In the genomic region with DNA sequence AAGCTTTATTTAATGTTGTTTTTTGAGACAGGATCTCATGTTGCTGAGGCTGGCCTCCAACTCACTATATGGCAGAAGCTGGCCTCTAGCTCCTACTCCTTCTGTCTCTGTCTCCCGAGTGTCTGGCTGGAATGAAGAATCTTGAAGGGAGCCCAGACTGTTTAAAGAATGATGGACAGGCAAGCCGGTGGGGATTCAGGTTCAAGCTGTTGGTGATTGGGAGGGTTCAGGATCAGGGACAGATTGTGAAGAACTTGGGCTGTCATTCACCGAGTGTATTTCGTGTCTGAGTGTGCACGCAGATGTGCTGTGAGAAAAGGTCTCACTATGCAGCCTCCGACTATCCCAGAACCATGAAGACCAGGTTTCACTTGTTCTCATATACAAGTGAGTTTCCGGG, we compare ENCODE assay signal across 18 mouse cellular contexts. TPM values are rescaled to one million over a fixed set of nuclear protein-coding genes. Genes with fewer than 3 reads are reported as not detected.
DNase-seq lines count a peak whose midpoint lies in the region; ATAC-seq and TF ChIP-seq lines count a peak whose summit lies in the region.
"Had no signal": no experiment of that assay in that cellular context is flagged by ENCODE, and none has a peak within 500 bp of the region (broad histone marks: within the 10 kb centered on the region; RNA-seq: fewer than 3 reads in every experiment).

No protein-coding gene starts in this region.

- H3K27me3 ChIP-seq in hindbrain, embryonic 11.5 days (ENCODE audit: control insufficient read depth, insufficient read depth, low read length), result no peaks in the 10 kb centered on the region
- H3K27me3 ChIP-seq in hindbrain, embryonic 14.5 days (ENCODE audit: control insufficient read depth, insufficient read depth, low read length), result no peaks in the 10 kb centered on the region
- no peaks in the 10 kb centered on the region for H3K27me3 ChIP-seq in neural tube, embryonic 12.5 days (replicated peaks)
- H3K27me3 ChIP-seq in embryonic facial prominence, embryonic 15.5 days, result no peaks in the 10 kb centered on the region
- no peaks in the 10 kb centered on the region for H3K27me3 ChIP-seq in forebrain, postnatal 0 days (ENCODE audit: insufficient read depth, low read length)
- H3K27me3 ChIP-seq: embryonic facial prominence, embryonic 12.5 days; neural tube, embryonic 13.5 days had no signal

- no peaks in the 10 kb centered on the region for H3K9me3 ChIP-seq in hindbrain, embryonic 11.5 days (ENCODE audit: control insufficient read depth, low read length)
- H3K9me3 ChIP-seq in hindbrain, embryonic 14.5 days (ENCODE audit: control insufficient read depth, low read length), result no peaks in the 10 kb centered on the region
- no peaks in the 10 kb centered on the region for H3K9me3 ChIP-seq in neural tube, embryonic 12.5 days
- H3K9me3 ChIP-seq in embryonic facial prominence, embryonic 15.5 days (replicated peaks), result no peaks in the 10 kb centered on the region
- H3K9me3 ChIP-seq in forebrain, postnatal 0 days (ENCODE audit: low read length), result no peaks in the 10 kb centered on the region
- H3K9me3 ChIP-seq: embryonic facial prominence, embryonic 12.5 days; neural tube, embryonic 13.5 days had no signal

- no peak overlapping the region for H3K27ac ChIP-seq in hindbrain, embryonic 11.5 days (ENCODE audit: low read depth, low read length)
- no peak overlapping the region for H3K27ac ChIP-seq in hindbrain, embryonic 14.5 days
- no peak overlapping the region for H3K27ac ChIP-seq in neural tube, embryonic 12.5 days
- peak overlapping the region; percentile 85 for H3K27ac ChIP-seq in embryonic facial prominence, embryonic 15.5 days (replicated peaks)
- H3K27ac ChIP-seq in forebrain, postnatal 0 days (ENCODE audit: low read depth, low read length), result peak overlapping the region; percentile 31; the same call in 1 of the 2 replicates
- H3K27ac ChIP-seq: embryonic facial prominence, embryonic 12.5 days; kidney, postnatal 0 days; neural tube, embryonic 13.5 days had no signal

- H3K4me2 ChIP-seq in hindbrain, embryonic 11.5 days (replicated peaks; ENCODE audit: low read depth, low read length), result no peak overlapping the region
- H3K4me2 ChIP-seq in hindbrain, embryonic 14.5 days (replicated peaks), result no peak overlapping the region
- H3K4me2 ChIP-seq in neural tube, embryonic 12.5 days (replicated peaks), result peak overlapping the region; percentile 50; the same call in 1 of the 2 replicates
- H3K4me2 ChIP-seq in embryonic facial prominence, embryonic 15.5 days (replicated peaks), result no peak overlapping the region
- H3K4me2 ChIP-seq in forebrain, postnatal 0 days (ENCODE audit: low read depth), result no peak overlapping the region

- no peaks in the 10 kb centered on the region for H3K36me3 ChIP-seq in hindbrain, embryonic 11.5 days (ENCODE audit: control insufficient read depth, insufficient read depth, low read length)
- H3K36me3 ChIP-seq in hindbrain, embryonic 14.5 days (replicated peaks; ENCODE audit: control insufficient read depth, insufficient read depth), result no peaks in the 10 kb centered on the region
- no peaks in the 10 kb centered on the region for H3K36me3 ChIP-seq in neural tube, embryonic 12.5 days
- H3K36me3 ChIP-seq in embryonic facial prominence, embryonic 15.5 days, result no peaks in the 10 kb centered on the region
- no peaks in the 10 kb centered on the region for H3K36me3 ChIP-seq in forebrain, postnatal 0 days (ENCODE audit: insufficient read depth)
- H3K36me3 ChIP-seq: embryonic facial prominence, embryonic 12.5 days; neural tube, embryonic 13.5 days had no signal

- peak; percentile 21 for DNase-seq in hindbrain, embryonic 11.5 days (ENCODE audit: low spot score)
- no peak for DNase-seq in hindbrain, embryonic 14.5 days (ENCODE audit: low spot score)
- DNase-seq in neural tube, embryonic 10.5 days (ENCODE audit: extremely low spot score, low spot score), result no peak
- peak; percentile 59 for DNase-seq in forebrain, postnatal 0 days
- DNase-seq in liver, result no peak
- no peak for DNase-seq in cerebellum, postnatal 36 days
- DNase-seq: adrenal gland, postnatal 25 days; cerebellum, adult 11 months; gastrocnemius, postnatal 25 days; lung, postnatal 4 days; right cerebral cortex, postnatal 4 days had no signal

- ATAC-seq in hindbrain, embryonic 11.5 days (ENCODE audit: low FRiP score), result peak; percentile 51; the same call in 1 of the 2 replicates
- no peak for ATAC-seq in hindbrain, embryonic 14.5 days (ENCODE audit: low FRiP score)
- no peak for ATAC-seq in neural tube, embryonic 12.5 days (ENCODE audit: low FRiP score, low read depth)
- ATAC-seq in embryonic facial prominence, embryonic 15.5 days (ENCODE audit: insufficient number of reproducible peaks, low FRiP score, low TSS enrichment, low read depth), result no peak
- ATAC-seq in forebrain, postnatal 0 days, result peak; percentile 83
- ATAC-seq: inflammation-experienced regulatory T-cells, adult 6 months had no signal

- WGBS in hindbrain, embryonic 11.5 days, result 36% methylated on average over 7 of the region's 7 CpGs
- 29% methylated on average over 7 of the region's 7 CpGs for WGBS in hindbrain, embryonic 14.5 days
- 47% methylated on average over 7 of the region's 7 CpGs for WGBS in neural tube, embryonic 12.5 days
- WGBS in embryonic facial prominence, embryonic 15.5 days, result 50% methylated on average over 7 of the region's 7 CpGs
- 35% methylated on average over 7 of the region's 7 CpGs for WGBS in forebrain, postnatal 0 days

- no peak overlapping the region for H3K9ac ChIP-seq in hindbrain, embryonic 11.5 days (ENCODE audit: low read depth, low read length)
- H3K9ac ChIP-seq in hindbrain, embryonic 14.5 days, result no peak overlapping the region
- no peak overlapping the region for H3K9ac ChIP-seq in neural tube, embryonic 12.5 days
- H3K9ac ChIP-seq in embryonic facial prominence, embryonic 15.5 days, result no peak overlapping the region
- H3K9ac ChIP-seq in forebrain, postnatal 0 days, result no peak overlapping the region
- H3K9ac ChIP-seq: embryonic facial prominence, embryonic 12.5 days; neural tube, embryonic 13.5 days had no signal

- H3K4me3 ChIP-seq in hindbrain, embryonic 11.5 days (ENCODE audit: low read depth, low read length), result no peak overlapping the region
- no peak overlapping the region for H3K4me3 ChIP-seq in hindbrain, embryonic 14.5 days (replicated peaks; ENCODE audit: low read length)
- no peak overlapping the region for H3K4me3 ChIP-seq in neural tube, embryonic 12.5 days
- H3K4me3 ChIP-seq in embryonic facial prominence, embryonic 15.5 days (replicated peaks), result no peak overlapping the region
- H3K4me3 ChIP-seq in forebrain, postnatal 0 days (ENCODE audit: low read depth, low read length), result no peak overlapping the region
- H3K4me3 ChIP-seq: embryonic facial prominence, embryonic 12.5 days; left cerebral cortex, adult 2 months; neural tube, embryonic 13.5 days had no signal

- peaks cover 4% of the 10 kb centered on the region; the same call in 1 of the 2 replicates for H3K4me1 ChIP-seq in hindbrain, embryonic 11.5 days (replicated peaks; ENCODE audit: control insufficient read depth, insufficient read depth, low read length)
- peaks cover 12% of the 10 kb centered on the region for H3K4me1 ChIP-seq in hindbrain, embryonic 14.5 days (replicated peaks; ENCODE audit: control insufficient read depth, insufficient read depth, low read length)
- peaks cover 11% of the 10 kb centered on the region for H3K4me1 ChIP-seq in neural tube, embryonic 12.5 days
- H3K4me1 ChIP-seq in embryonic facial prominence, embryonic 15.5 days, result peaks cover 31% of the 10 kb centered on the region
- peaks cover 5% of the 10 kb centered on the region for H3K4me1 ChIP-seq in forebrain, postnatal 0 days (ENCODE audit: insufficient read depth)

- TF ChIP-seq CTCF in forebrain, postnatal 0 days (IDR thresholded peaks at IDR 0.05; ENCODE audit: low read depth), result no peak

RNA-seq across cellular contexts. Expression of gene Rufy1, which starts 25.5 kb away (rescaled TPM):
- polyA plus RNA-seq in hindbrain, embryonic 11.5 days (2014; fragmentation: Nextera tagmentation; extraction: Ambion mirVana), result 25.9 and 29.9 TPM in 2 replicates
- polyA plus RNA-seq in hindbrain, embryonic 14.5 days (2014; fragmentation: Nextera tagmentation; extraction: Ambion mirVana), result 27.0 and 27.7 TPM in 2 replicates
- 27.9 and 29.0 TPM in 2 replicates for polyA plus RNA-seq in neural tube, embryonic 12.5 days (2016; fragmentation: Nextera tagmentation; extraction: Ambion mirVana)
- 27.0 and 28.3 TPM in 2 replicates for polyA plus RNA-seq in embryonic facial prominence, embryonic 15.5 days (2015; fragmentation: Nextera tagmentation; extraction: Ambion mirVana)
- 20.5 and 22.6 TPM in 2 replicates for total RNA-seq in forebrain, postnatal 0 days (2014; rRNA removed)
- polyA plus RNA-seq in forebrain, postnatal 0 days (2015; fragmentation: Nextera tagmentation; extraction: Ambion mirVana), result 18.3 and 25.0 TPM in 2 replicates

Comparison
In these comparisons a context has a peak if more than half of its experiments do, and no peak if none do; other contexts are left out.
1. ATAC-seq: peak in hindbrain, embryonic 11.5 days (single experiment) and forebrain, postnatal 0 days (single experiment); none in hindbrain, embryonic 14.5 days (single experiment), neural tube, embryonic 12.5 days (single experiment) and embryonic facial prominence, embryonic 15.5 days (single experiment).
2. DNase-seq: peak in hindbrain, embryonic 11.5 days (single experiment) and forebrain, postnatal 0 days (single experiment); none in hindbrain, embryonic 14.5 days (single experiment), neural tube, embryonic 10.5 days (single experiment), liver (single experiment) and cerebellum, postnatal 36 days (0 of 2).
3. H3K27ac ChIP-seq: peak in embryonic facial prominence, embryonic 15.5 days (single experiment) and forebrain, postnatal 0 days (single experiment); none in hindbrain, embryonic 11.5 days (single experiment), hindbrain, embryonic 14.5 days (single experiment) and neural tube, embryonic 12.5 days (single experiment).